Mouse (Mus musculus) layer of hippocampus, adult 9-11 months (tissue): ENCODE measurements around the gene Kcnk10.

Experiments
- DNase-seq: peaks from one replicate; pipeline ENCODE4 v3.0.0; 2022

Gene Kcnk10

GRCm38 (mm10) chr12:98571896-98572680 lies 6.0 kb downstream of the Kcnk10 start:
- no peak for DNase-seq

DNA sequence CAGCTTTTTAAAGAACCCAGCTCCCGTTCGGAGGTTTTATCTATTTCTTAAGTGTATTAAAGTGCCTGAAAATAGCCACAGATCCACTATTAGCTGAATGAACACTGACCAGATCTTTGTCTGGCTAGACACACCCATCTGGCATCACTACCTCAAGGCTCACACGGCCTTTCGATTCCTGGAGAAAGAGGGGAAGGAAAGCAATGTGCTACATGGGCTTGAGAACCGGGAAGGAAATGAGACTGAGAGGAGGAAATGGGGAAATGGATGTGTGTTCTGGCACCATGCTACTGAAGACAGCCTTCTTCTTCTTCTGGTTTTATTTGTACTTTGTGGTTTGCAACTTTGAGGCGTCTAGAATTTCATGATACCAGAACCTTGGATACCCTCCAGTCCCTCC lies 8.7 kb downstream of the Kcnk10 start:
- no peak for DNase-seq

DNA sequence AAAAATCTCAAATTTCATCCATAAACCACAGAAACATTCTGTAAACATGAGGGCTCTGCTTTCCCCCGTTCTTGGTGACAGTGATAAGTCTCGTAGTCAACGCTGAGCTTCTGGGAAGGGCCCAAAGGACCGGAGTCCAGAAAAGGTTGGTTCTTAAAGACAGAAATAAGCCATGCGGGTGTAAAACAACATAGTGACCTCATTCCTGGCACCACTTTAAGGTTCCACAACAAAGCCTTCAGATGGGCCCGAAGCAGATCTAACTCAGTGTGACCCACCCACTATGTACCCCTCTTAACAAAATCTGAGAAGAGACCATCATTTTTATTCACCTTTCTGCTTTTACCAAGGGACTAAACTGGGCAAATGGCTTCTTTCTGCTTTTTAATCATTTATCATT lies 10.2 kb downstream of the Kcnk10 start:
- no peak for DNase-seq

- no peak for DNase-seq
Measured at GRCm38 (mm10) chr12:98564383-98564782, 13.7 kb downstream of the Kcnk10 start.

DNA sequence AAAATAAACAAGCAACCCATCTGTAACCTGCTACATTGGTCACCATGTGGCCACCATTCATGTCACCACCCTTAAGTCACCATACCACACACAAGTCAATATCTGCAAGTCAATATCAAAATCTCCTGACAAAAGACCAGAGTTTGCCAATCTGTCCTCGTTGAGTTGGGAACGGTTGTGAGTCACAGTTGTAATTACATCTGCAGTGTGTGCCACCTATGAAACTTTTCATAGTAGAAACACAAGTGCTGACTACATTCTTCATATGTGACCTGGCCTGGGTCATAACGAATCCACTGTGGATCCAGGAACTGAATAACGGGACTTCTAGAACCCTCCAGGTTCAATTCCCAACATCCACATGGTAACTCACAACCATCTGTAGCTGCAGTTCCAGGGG lies 14.8 kb downstream of the Kcnk10 start:
- no peak for DNase-seq

DNA sequence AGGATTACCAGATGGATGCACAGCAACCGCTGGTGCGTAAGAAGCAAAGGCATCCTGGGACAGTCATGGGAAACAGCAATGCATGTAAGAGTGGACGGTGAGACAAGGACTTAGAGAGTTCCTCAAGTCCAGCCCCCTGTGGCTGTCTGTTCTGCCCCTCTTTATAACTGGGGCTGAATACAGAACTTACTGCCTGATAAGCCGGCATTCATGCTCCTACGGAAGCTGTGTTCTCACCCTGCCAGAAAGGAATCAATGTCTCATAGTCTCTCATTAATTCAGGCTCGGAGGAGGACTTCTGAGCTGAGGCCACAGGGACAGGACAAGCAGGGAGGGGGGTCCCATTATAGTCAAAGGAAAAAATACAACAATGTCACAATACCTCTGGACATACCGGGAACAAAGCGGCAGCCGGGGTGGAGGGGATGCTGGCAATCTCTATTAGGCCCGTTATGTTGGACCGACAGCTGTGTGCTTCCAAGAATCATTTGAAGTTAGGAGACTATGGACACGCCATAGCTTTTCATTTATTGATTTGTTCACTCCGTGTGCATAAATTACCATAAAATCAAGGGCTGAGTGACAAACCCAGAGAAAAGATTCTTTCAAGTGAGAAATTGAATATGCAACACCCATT lies 15.7 kb downstream of the Kcnk10 start:
- no peak for DNase-seq

DNA sequence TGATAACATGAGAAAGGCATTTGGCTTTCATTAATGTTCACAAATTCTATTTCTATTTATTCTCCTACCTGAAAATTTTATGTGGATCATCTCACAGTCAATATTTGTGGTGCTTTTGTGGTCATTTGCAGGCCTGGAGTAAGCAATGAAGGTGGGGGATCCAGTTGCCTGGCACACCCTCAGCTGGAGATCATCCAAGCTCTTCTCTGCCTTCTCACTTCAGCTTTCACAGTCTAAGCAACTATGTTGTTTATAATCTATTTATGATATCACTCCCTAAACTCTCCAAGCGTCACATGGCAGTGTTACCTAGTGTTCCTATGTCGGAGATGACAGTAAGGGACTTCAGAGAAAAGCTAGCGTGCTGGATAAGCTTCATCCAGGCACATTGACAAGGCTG lies 18.1 kb downstream of the Kcnk10 start:
- DNase-seq, result no peak

- DNase-seq, result no peak
Measured at GRCm38 (mm10) chr12:98557013-98557677, 21.0 kb downstream of the Kcnk10 start.

DNA sequence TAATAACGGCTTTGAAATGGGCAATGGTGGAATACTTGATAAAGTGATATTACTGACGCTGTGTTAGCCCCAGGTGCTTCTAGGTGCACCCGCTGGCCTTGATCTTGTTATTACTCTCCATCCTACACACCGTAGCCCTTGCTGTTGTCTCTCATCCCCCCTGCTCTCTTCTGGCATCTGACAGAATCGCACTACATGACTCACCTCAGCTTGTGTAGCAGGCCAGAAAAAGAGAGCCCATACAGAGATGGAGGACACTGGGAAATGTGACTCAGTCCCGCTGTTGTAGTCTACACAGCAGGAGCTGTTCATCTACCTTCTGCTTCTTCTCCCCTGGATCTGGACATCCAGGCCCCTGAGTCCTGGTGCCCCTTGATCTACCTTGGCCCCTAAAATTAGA lies 28.1 kb downstream of the Kcnk10 start:
- DNase-seq, result no peak

DNA sequence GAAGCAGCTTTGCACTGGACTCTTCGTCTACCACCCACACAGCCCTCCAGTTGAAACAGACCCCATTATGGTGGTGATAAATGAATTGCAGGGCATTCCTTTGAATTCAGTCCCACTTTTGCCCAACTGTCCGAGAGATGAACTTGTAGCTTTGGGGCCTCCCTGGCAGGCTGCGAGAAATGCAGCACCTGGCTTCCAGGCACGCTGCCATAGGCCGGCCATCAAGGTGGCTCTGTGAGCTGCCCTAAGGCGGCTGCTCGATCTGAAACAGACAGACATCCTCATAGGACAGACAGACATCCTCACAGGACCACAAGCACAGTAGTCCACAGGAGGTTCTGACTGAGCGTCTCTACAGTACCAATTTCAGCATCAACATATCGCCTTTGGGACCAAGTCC lies 30.0 kb downstream of the Kcnk10 start:
- no peak for DNase-seq

- DNase-seq, result no peak
Measured at GRCm38 (mm10) chr12:98545875-98546274, 32.2 kb downstream of the Kcnk10 start.

GRCm38 (mm10) chr12:98545251-98545560 lies 32.9 kb downstream of the Kcnk10 start:
- DNase-seq, result peak; percentile 82

- peak; percentile 51 for DNase-seq
Measured at GRCm38 (mm10) chr12:98544545-98545250, 33.4 kb downstream of the Kcnk10 start.

DNA sequence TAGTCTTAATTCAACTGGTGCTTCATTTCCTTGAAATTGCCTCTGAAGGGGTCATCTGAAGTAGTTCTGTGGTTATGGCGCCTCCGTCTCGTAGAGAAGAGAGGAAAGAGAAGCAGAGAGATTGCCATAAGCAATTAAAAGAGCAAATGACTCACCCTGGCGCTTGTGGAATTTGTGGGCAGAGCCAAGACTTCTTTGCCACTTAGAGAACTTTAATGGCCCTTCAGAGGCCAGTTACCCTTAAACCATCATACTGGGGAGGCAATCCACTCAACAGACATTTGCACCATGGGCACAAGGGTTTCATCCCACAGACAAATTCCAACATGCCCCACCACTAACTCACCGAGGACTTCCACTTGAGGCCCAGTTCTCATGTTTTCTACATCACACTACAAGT lies 41.4 kb downstream of the Kcnk10 start:
- DNase-seq, result no peak

GRCm38 (mm10) chr12:98536036-98536435 lies 42.1 kb downstream of the Kcnk10 start:
- no peak for DNase-seq

GRCm38 (mm10) chr12:98535494-98535901 lies 42.6 kb downstream of the Kcnk10 start:
- peak; percentile 53 for DNase-seq

- no peak for DNase-seq
Measured at GRCm38 (mm10) chr12:98528635-98529034, 49.5 kb downstream of the Kcnk10 start.

GRCm38 (mm10) chr12:98525361-98525760 lies 52.7 kb downstream of the Kcnk10 start:
- DNase-seq, result no peak

DNA sequence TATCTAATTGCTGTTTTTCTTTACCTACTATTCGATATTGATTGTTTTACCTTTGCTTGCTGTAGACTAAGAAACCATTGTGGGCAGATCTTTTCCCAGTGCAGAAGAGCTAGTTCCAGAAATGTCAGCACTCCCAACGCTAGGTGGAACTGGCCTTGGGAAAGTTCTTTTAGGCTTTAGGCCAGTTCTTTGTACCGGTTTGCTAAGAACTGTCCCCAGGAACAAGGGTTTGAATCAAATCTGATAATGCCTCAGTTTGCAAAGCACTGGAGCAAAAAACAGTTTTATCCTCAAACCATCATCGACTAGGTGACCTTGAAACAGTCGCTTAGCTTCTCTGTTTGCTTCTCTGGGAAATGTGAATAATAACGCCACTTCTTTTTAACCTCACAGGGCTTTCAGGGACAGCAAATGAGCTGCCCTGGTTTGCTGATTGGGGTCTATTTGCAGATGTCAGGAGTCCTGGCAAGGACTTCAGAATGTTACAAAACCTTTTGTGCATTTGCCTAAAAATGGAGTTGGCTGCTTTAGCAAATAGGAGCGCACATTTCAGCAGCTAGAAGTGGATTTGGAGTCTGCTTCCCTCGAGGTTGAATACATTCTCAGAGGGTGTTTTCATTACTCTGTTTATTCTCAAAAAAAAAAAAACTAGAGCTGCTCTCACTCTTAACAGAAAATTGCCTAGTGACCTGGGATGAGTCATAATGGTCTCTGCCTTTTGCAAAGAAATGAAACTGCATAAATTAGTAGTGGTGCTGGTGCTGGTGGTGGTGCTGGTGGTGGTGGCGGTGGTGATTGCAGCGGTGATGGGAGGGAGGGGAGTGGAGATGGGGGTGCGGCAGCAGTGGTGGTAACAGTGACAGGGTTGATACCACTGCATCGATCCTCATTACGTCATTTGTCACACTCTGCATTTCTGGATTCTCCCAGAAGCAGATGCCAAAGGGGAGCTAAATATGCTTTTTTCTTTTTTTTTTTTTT lies 53.5 kb downstream of the Kcnk10 start:
- DNase-seq, result no peak

DNA sequence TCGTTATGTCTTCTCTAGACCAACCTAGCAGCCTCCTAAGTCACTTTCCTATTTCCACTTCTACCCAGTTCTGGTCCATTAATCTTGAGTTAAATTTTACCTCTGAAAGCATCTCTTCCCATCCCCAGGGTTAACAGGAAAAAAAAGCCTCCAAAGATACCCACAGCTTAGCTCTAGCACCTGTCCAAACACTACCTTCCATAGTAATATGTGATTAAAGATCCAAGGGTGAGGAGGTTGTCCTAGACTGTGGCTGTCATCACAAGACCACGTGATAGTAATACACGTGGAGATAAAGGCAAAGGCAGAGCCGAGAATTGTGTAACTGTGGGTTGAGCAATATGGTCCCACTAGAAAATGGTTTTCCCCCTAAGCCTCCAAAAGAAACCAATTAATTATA lies 56.8 kb downstream of the Kcnk10 start:
- no peak for DNase-seq

DNA sequence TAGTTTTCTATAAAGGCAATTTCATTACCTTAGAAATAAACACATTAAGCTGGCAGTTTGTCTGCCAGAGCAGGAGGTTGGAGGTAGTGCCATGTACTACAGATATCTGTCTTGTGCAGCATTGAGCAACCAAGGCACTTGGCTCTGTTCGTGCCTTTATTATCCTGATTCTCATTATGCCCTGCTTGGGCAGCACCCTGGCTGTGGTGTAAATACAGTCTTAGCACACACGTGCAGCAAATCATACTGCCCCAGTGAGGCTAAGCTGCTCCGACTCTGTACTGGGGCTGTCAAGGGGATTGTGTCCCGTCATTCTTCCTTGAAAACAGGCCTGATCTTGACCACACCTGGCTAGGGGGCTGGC lies 57.6 kb downstream of the Kcnk10 start:
- DNase-seq, result no peak

- no peak for DNase-seq
Measured at GRCm38 (mm10) chr12:98519866-98520567, 58.1 kb downstream of the Kcnk10 start.
